ENCODE assay signal across 20 mouse cellular contexts in genomic region chr2:166631621-166632171, GRCm38 (mm10).
DNase-seq lines count a peak whose midpoint lies in the region; ATAC-seq lines count a peak whose summit lies in the region.
"Had no signal": no experiment of that assay in that cellular context is flagged by ENCODE, and none has a peak within 500 bp of the region (broad histone marks: within the 10 kb centered on the region; RNA-seq: fewer than 3 reads in every experiment).

No protein-coding gene starts in this region.

- H3K4me2 ChIP-seq in heart, embryonic 16.5 days (ENCODE audit: low read depth, low read length): no peak overlapping the region
- no peak overlapping the region for H3K4me2 ChIP-seq in midbrain, embryonic 15.5 days
- H3K4me2 ChIP-seq: embryonic facial prominence, embryonic 12.5 days; heart, embryonic 12.5 days; hindbrain, embryonic 13.5 days had no signal

- peak overlapping the region; percentile 41; the same call in 1 of the 2 replicates for H3K27ac ChIP-seq in heart, embryonic 16.5 days (ENCODE audit: low read length)
- no peak overlapping the region for H3K27ac ChIP-seq in heart, embryonic 10.5 days
- 0 out of 2 replicates have a peak overlapping the region, but pooled peaks have one; percentile 1 for H3K27ac ChIP-seq in midbrain, embryonic 10.5 days (replicated peaks)
- H3K27ac ChIP-seq in midbrain, embryonic 15.5 days: no peak overlapping the region
- H3K27ac ChIP-seq: embryonic facial prominence, embryonic 12.5 days had no signal

- H3K36me3 ChIP-seq in heart, embryonic 16.5 days (ENCODE audit: control insufficient read depth, insufficient read depth): no peaks in the 10 kb centered on the region
- peaks cover 28% of the 10 kb centered on the region for H3K36me3 ChIP-seq in heart, embryonic 10.5 days
- H3K36me3 ChIP-seq in midbrain, embryonic 10.5 days: peaks cover 86% of the 10 kb centered on the region
- no peaks in the 10 kb centered on the region for H3K36me3 ChIP-seq in midbrain, embryonic 15.5 days (replicated peaks)

- ATAC-seq in heart, embryonic 16.5 days (replicated peaks; ENCODE audit: extremely low read depth, insufficient read depth, low FRiP score): no peak
- no peak for ATAC-seq in midbrain, embryonic 15.5 days (replicated peaks)
- ATAC-seq in erythroblast, adult 5-6 weeks (replicated peaks; ENCODE audit: low FRiP score, poor library complexity, severe bottlenecking): no peak

- no peak overlapping the region for H3K9ac ChIP-seq in heart, embryonic 16.5 days (ENCODE audit: low read length)
- no peak overlapping the region for H3K9ac ChIP-seq in midbrain, embryonic 15.5 days
- H3K9ac ChIP-seq: embryonic facial prominence, embryonic 12.5 days; heart, embryonic 12.5 days; hindbrain, embryonic 13.5 days had no signal

- no peaks in the 10 kb centered on the region for H3K27me3 ChIP-seq in heart, embryonic 16.5 days (ENCODE audit: control insufficient read depth, insufficient read depth, low read length)
- H3K27me3 ChIP-seq in heart, embryonic 10.5 days (ENCODE audit: insufficient read depth, poor library complexity, severe bottlenecking): no peaks in the 10 kb centered on the region
- H3K27me3 ChIP-seq in midbrain, embryonic 10.5 days (ENCODE audit: low read depth, poor library complexity, severe bottlenecking): no peaks in the 10 kb centered on the region
- no peaks in the 10 kb centered on the region for H3K27me3 ChIP-seq in midbrain, embryonic 15.5 days (replicated peaks)
- H3K27me3 ChIP-seq: CH12.LX; embryonic facial prominence, embryonic 12.5 days; heart, embryonic 12.5 days; hindbrain, embryonic 13.5 days had no signal

- H3K4me3 ChIP-seq in heart, embryonic 16.5 days (ENCODE audit: low read length): no peak overlapping the region
- H3K4me3 ChIP-seq in heart, embryonic 10.5 days: no peak overlapping the region
- no peak overlapping the region for H3K4me3 ChIP-seq in midbrain, embryonic 10.5 days
- H3K4me3 ChIP-seq in midbrain, embryonic 15.5 days: no peak overlapping the region
- H3K4me3 ChIP-seq: embryonic facial prominence, embryonic 12.5 days; heart, embryonic 12.5 days; hindbrain, embryonic 13.5 days had no signal

- WGBS in heart, embryonic 16.5 days: 79% methylated on average over 10 of the region's 10 CpGs
- 84% methylated on average over 10 of the region's 10 CpGs for WGBS in heart, embryonic 10.5 days
- 94% methylated on average over 10 of the region's 10 CpGs for WGBS in midbrain, embryonic 10.5 days
- 91% methylated on average over 10 of the region's 10 CpGs for WGBS in midbrain, embryonic 15.5 days

- peak; percentile 29 for DNase-seq in cerebellum, adult 9-11 months
- DNase-seq in cerebellum, postnatal 14 days: no peak
- no peak for DNase-seq in heart, embryonic 10.5 days (ENCODE audit: low spot score)
- DNase-seq in midbrain, embryonic 10.5 days (ENCODE audit: low spot score): no peak
- DNase-seq in thymus, postnatal 4 days: peak; percentile 67
- DNase-seq: adrenal gland, postnatal 14 days; kidney, adult 11 months; kidney, postnatal 4 days; layer of hippocampus, postnatal 36 days; lung, adult 18-20 months; midbrain, embryonic 14.5 days; right cerebral cortex, adult 18-20 months; spleen, adult 18-20 months had no signal

- H3K9me3 ChIP-seq in heart, embryonic 16.5 days (replicated peaks; ENCODE audit: control insufficient read depth, low read length): no peaks in the 10 kb centered on the region
- no peaks in the 10 kb centered on the region for H3K9me3 ChIP-seq in heart, embryonic 10.5 days
- peaks cover 5% of the 10 kb centered on the region; the same call in 1 of the 2 replicates for H3K9me3 ChIP-seq in midbrain, embryonic 10.5 days (replicated peaks)
- no peaks in the 10 kb centered on the region for H3K9me3 ChIP-seq in midbrain, embryonic 15.5 days
- H3K9me3 ChIP-seq: embryonic facial prominence, embryonic 12.5 days; heart, embryonic 12.5 days; hindbrain, embryonic 13.5 days had no signal

- H3K4me1 ChIP-seq in heart, embryonic 16.5 days (ENCODE audit: control insufficient read depth, insufficient read depth, low read length): no peaks in the 10 kb centered on the region
- peaks cover 7% of the 10 kb centered on the region for H3K4me1 ChIP-seq in heart, embryonic 10.5 days
- peaks cover 17% of the 10 kb centered on the region for H3K4me1 ChIP-seq in midbrain, embryonic 10.5 days
- H3K4me1 ChIP-seq in midbrain, embryonic 15.5 days: no peaks in the 10 kb centered on the region
- H3K4me1 ChIP-seq: embryonic facial prominence, embryonic 12.5 days had no signal

Comparison
In these comparisons a context has a peak if more than half of its experiments do, and no peak if none do; other contexts are left out.
1. DNase-seq: peak in cerebellum, adult 9-11 months (single experiment) and thymus, postnatal 4 days (single experiment); none in cerebellum, postnatal 14 days (0 of 2), heart, embryonic 10.5 days (single experiment) and midbrain, embryonic 10.5 days (single experiment).
2. H3K27ac ChIP-seq: peak in heart, embryonic 16.5 days (single experiment) and midbrain, embryonic 10.5 days (single experiment); none in heart, embryonic 10.5 days (single experiment) and midbrain, embryonic 15.5 days (single experiment).